Mouse (Mus musculus) kidney, adult 2 months (tissue): Measurements from ENCODE around the gene Ccnk. TPM values are rescaled to one million over a fixed set of nuclear protein-coding genes. Genes with fewer than 3 reads are reported as not detected.
A peak's percentile ranks its signal among the peaks of the same experiment; 100 is the strongest.

Source experiments
- DNase-seq: peaks from one replicate; pipeline ENCODE4 v3.0.0; 2021
- H3K27ac ChIP-seq: fragments of 200-500 bp; 2 replicates; pipeline ENCODE4 v1.5.1; 2012; ENCODE audit warnings: low read depth, low read length, control low read depth, inconsistent platforms; ENCODE audit not compliant: insufficient read depth
- H3K27me3 ChIP-seq: fragments of 200-500 bp; replicated peaks from 2 replicates; pipeline ENCODE4 v1.6.1; 2012; ENCODE audit warnings: mild to moderate bottlenecking, moderate library complexity, low read length, inconsistent platforms; ENCODE audit not compliant: control insufficient read depth, insufficient read depth
- H3K36me3 ChIP-seq: fragments of 200-500 bp; 2 replicates; pipeline ENCODE4 v1.6.1; 2012; ENCODE audit warnings: mild to moderate bottlenecking, moderate library complexity, low read length, inconsistent platforms; ENCODE audit not compliant: control insufficient read depth, insufficient read depth
- H3K4me1 ChIP-seq: fragments of 200-500 bp; 2 replicates; pipeline ENCODE4 v1.6.1; 2011; ENCODE audit warnings: low read length; ENCODE audit not compliant: control insufficient read depth, insufficient read depth
- H3K4me3 ChIP-seq: fragments of 200-500 bp; 2 replicates; pipeline ENCODE4 v1.5.1; 2011; ENCODE audit warnings: mild to moderate bottlenecking, low read depth, low read length, control low read depth; ENCODE audit not compliant: insufficient read depth
- CTCF ChIP-seq: fragments of 200-500 bp; conservative IDR thresholded peaks from 2 replicates; pipeline ENCODE4 v1.5.1; 2011; ENCODE audit warnings: low read depth, mild to moderate bottlenecking, control low read depth, low read length, moderate library complexity, mixed read lengths; ENCODE audit not compliant: insufficient read depth, insufficient read length
- POLR2A ChIP-seq: fragments of 200-500 bp; IDR thresholded peaks from one replicate; pipeline ENCODE4 v1.6.1; 2011; ENCODE audit warnings: low read depth, low read length, control low read depth
- WGBS: fragments of 180-500 bp; shearing (Covaris S2); methylation state at CpG from one replicate; pipeline ENCODE4 v1.1.7; 2018; 5-methylcytosine and 5-hydroxymethylcytosine counted together
- polyA plus RNA-seq: library from polyadenylated mRNA; depleted of rRNA; stranded (reverse); fragments of >200 nt; gene quantifications from 2 replicates; pipeline ENCODE4 v1.2.3, GENCODE M21; 2012

Gene Ccnk
- polyA plus RNA-seq, 1 experiment = 12.6 TPM

GRCm38 (mm10) chr12:108233736-108234135 lies 54.4 kb downstream of the Ccnk start:
- Histone ChIP-seq H3K36me3 (no peaks in the 10 kb centered on the region), H3K4me3 (no peak overlapping the region), H3K27me3 (no peaks in the 10 kb centered on the region), H3K27ac (no peak overlapping the region), H3K4me1 (peaks cover 39% of the 10 kb centered on the region)
- 55% methylated on average over 6 of the region's 6 CpGs for WGBS
- TF ChIP-seq CTCF = no peak
- no peak for TF ChIP-seq POLR2A
- DNase-seq = peak; percentile 76

GRCm38 (mm10) chr12:108234832-108235602 lies 55.6 kb downstream of the Ccnk start:
- Histone ChIP-seq H3K27ac (no peak overlapping the region), H3K27me3 (no peaks in the 10 kb centered on the region), H3K4me3 (no peak overlapping the region), H3K4me1 (peaks cover 46% of the 10 kb centered on the region), H3K36me3 (no peaks in the 10 kb centered on the region)
- TF ChIP-seq CTCF = no peak
- TF ChIP-seq POLR2A = no peak
- no peak for DNase-seq
- 72% methylated on average over 14 of the region's 14 CpGs for WGBS

GRCm38 (mm10) chr12:108235976-108236555 lies 56.7 kb downstream of the Ccnk start:
- Histone ChIP-seq H3K4me3 (no peak overlapping the region), H3K4me1 (peaks cover 53% of the 10 kb centered on the region), H3K27ac (0 out of 2 replicates have a peak overlapping the region, but pooled peaks have one; percentile 32), H3K27me3 (no peaks in the 10 kb centered on the region), H3K36me3 (no peaks in the 10 kb centered on the region)
- WGBS = 34% methylated on average over 18 of the region's 18 CpGs
- no peak for DNase-seq
- TF ChIP-seq POLR2A = no peak

- Histone ChIP-seq H3K36me3 (no peaks in the 10 kb centered on the region), H3K27me3 (no peaks in the 10 kb centered on the region), H3K4me1 (peaks cover 52% of the 10 kb centered on the region), H3K27ac (peak overlapping the region; percentile 62), H3K4me3 (no peak overlapping the region)
- peak; percentile 88 for DNase-seq
- TF ChIP-seq POLR2A (no peak), CTCF (no peak)
- 43% methylated on average over 6 of the region's 6 CpGs for WGBS
These were observed 58.1 kb downstream of the Ccnk start for GRCm38 (mm10) chr12:108237300-108238006.

GRCm38 (mm10) chr12:108238395-108239035 lies 59.1 kb downstream of the Ccnk start:
- H3K4me3 ChIP-seq = no peak overlapping the region
- no peaks in the 10 kb centered on the region for H3K27me3 ChIP-seq
- H3K4me1 ChIP-seq = peaks cover 61% of the 10 kb centered on the region
- DNase-seq = no peak
- H3K27ac ChIP-seq = no peak overlapping the region
- 71% methylated on average over 17 of the region's 17 CpGs for WGBS
- no peak for TF ChIP-seq POLR2A
- TF ChIP-seq CTCF = no peak
- no peaks in the 10 kb centered on the region for H3K36me3 ChIP-seq

- peak; percentile 93 for DNase-seq
- H3K36me3 ChIP-seq = no peaks in the 10 kb centered on the region
- TF ChIP-seq POLR2A (no peak), CTCF (no peak)
- H3K4me1 ChIP-seq = peaks cover 70% of the 10 kb centered on the region
- peak overlapping the region; percentile 7; the same call in 1 of the 2 replicates for H3K27ac ChIP-seq
- no peak overlapping the region for H3K4me3 ChIP-seq
- H3K27me3 ChIP-seq = no peaks in the 10 kb centered on the region
- 30% methylated on average over 5 of the region's 5 CpGs for WGBS
These were observed 60.1 kb downstream of the Ccnk start for GRCm38 (mm10) chr12:108239441-108239840.
